Mouse (Mus musculus): ENCODE measurements around the gene Chd3. TPM values are rescaled to one million over a fixed set of nuclear protein-coding genes. Genes with fewer than 3 reads are reported as not detected.

Chd3 gene
- polyA plus RNA-seq, 1 experiment, result 14.5 TPM

GRCm38 (mm10) chr11:69366855-69367615 is 2.2 kb downstream of the Chd3 start:
- 0 out of 2 replicates have a peak, but pooled peaks cover 2% of the 10 kb centered on the region for H3K9me3 ChIP-seq
- peaks cover 79% of the 10 kb centered on the region for H3K27me3 ChIP-seq (replicated peaks)
- peaks cover 49% of the 10 kb centered on the region for H3K4me1 ChIP-seq
- peak overlapping the region; percentile 93 for H3K4me3 ChIP-seq (replicated peaks)
- no peaks in the 10 kb centered on the region for H3K36me3 ChIP-seq (replicated peaks; ENCODE audit: low read length)
- no peak for TF ChIP-seq GATA1 (IDR thresholded peaks at IDR 0.05; ENCODE audit: borderline replicate concordance, low read length)

- peaks cover 43% of the 10 kb centered on the region for H3K4me1 ChIP-seq
- 0 out of 2 replicates have a peak, but pooled peaks cover 2% of the 10 kb centered on the region for H3K9me3 ChIP-seq
- peak overlapping the region; percentile 93 for H3K4me3 ChIP-seq (replicated peaks)
- no peaks in the 10 kb centered on the region for H3K36me3 ChIP-seq (replicated peaks; ENCODE audit: low read length)
- TF ChIP-seq GATA1 (IDR thresholded peaks at IDR 0.05; ENCODE audit: borderline replicate concordance, low read length) (no peak), FLI1 (IDR thresholded peaks at IDR 0.05; ENCODE audit: low read length) (no peak)
- peaks cover 79% of the 10 kb centered on the region for H3K27me3 ChIP-seq (replicated peaks)
Measured at GRCm38 (mm10) chr11:69366157-69366854, 2.9 kb downstream of the Chd3 start.

GRCm38 (mm10) chr11:69365722-69366121 is 3.5 kb downstream of the Chd3 start:
- Histone ChIP-seq H3K4me3 (replicated peaks) (peak overlapping the region; percentile 93), H3K27me3 (replicated peaks) (peaks cover 79% of the 10 kb centered on the region)
- TF ChIP-seq GATA1 (IDR thresholded peaks at IDR 0.05; ENCODE audit: borderline replicate concordance, low read length) (no peak), FLI1 (IDR thresholded peaks at IDR 0.05; ENCODE audit: low read length) (no peak)

GRCm38 (mm10) chr11:69364910-69365309 is 4.3 kb downstream of the Chd3 start:
- Histone ChIP-seq H3K27me3 (replicated peaks) (peaks cover 84% of the 10 kb centered on the region), H3K9me3 (0 out of 2 replicates have a peak, but pooled peaks cover 2% of the 10 kb centered on the region), H3K4me3 (replicated peaks) (no peak overlapping the region), H3K4me1 (peaks cover 47% of the 10 kb centered on the region), H3K36me3 (replicated peaks; ENCODE audit: low read length) (no peaks in the 10 kb centered on the region)
- TF ChIP-seq GATA1 (IDR thresholded peaks at IDR 0.05; ENCODE audit: borderline replicate concordance, low read length), result no peak
- TF ChIP-seq FLI1 (IDR thresholded peaks at IDR 0.05; ENCODE audit: low read length), result no peak

More at GRCm38 (mm10) chr11:69365722-69366121, 3.5 kb downstream of the Chd3 start:
- no peaks in the 10 kb centered on the region for H3K36me3 ChIP-seq (replicated peaks; ENCODE audit: low read length)
- 0 out of 2 replicates have a peak, but pooled peaks cover 2% of the 10 kb centered on the region for H3K9me3 ChIP-seq
- peaks cover 43% of the 10 kb centered on the region for H3K4me1 ChIP-seq

- H3K4me1 ChIP-seq, result peaks cover 47% of the 10 kb centered on the region
- no peaks in the 10 kb centered on the region for H3K36me3 ChIP-seq (replicated peaks; ENCODE audit: low read length)
- no peak overlapping the region for H3K4me3 ChIP-seq (replicated peaks)
- 0 out of 2 replicates have a peak, but pooled peaks cover 2% of the 10 kb centered on the region for H3K9me3 ChIP-seq
- TF ChIP-seq GATA1 (IDR thresholded peaks at IDR 0.05; ENCODE audit: borderline replicate concordance, low read length), result no peak
- no peak for TF ChIP-seq FLI1 (IDR thresholded peaks at IDR 0.05; ENCODE audit: low read length)
- H3K27me3 ChIP-seq (replicated peaks), result peaks cover 89% of the 10 kb centered on the region
Measured at GRCm38 (mm10) chr11:69364376-69364775, 4.8 kb downstream of the Chd3 start.

GRCm38 (mm10) chr11:69362479-69362878 is 6.7 kb downstream of the Chd3 start:
- Histone ChIP-seq H3K4me3 (replicated peaks) (no peak overlapping the region), H3K27me3 (replicated peaks) (peaks cover 89% of the 10 kb centered on the region), H3K9me3 (0 out of 2 replicates have a peak, but pooled peaks cover 2% of the 10 kb centered on the region), H3K36me3 (replicated peaks; ENCODE audit: low read length) (no peaks in the 10 kb centered on the region), H3K4me1 (peaks cover 31% of the 10 kb centered on the region)
- TF ChIP-seq GATA1 (IDR thresholded peaks at IDR 0.05; ENCODE audit: borderline replicate concordance, low read length) (no peak), FLI1 (IDR thresholded peaks at IDR 0.05; ENCODE audit: low read length) (no peak)

GRCm38 (mm10) chr11:69362021-69362420 is 7.2 kb downstream of the Chd3 start:
- Histone ChIP-seq H3K9me3 (0 out of 2 replicates have a peak, but pooled peaks cover 2% of the 10 kb centered on the region), H3K4me3 (replicated peaks) (no peak overlapping the region), H3K4me1 (peaks cover 26% of the 10 kb centered on the region), H3K27me3 (replicated peaks) (peaks cover 89% of the 10 kb centered on the region), H3K36me3 (replicated peaks; ENCODE audit: low read length) (no peaks in the 10 kb centered on the region)
- TF ChIP-seq FLI1 (IDR thresholded peaks at IDR 0.05; ENCODE audit: low read length) (no peak), GATA1 (IDR thresholded peaks at IDR 0.05; ENCODE audit: borderline replicate concordance, low read length) (no peak)

- peaks cover 5% of the 10 kb centered on the region; the same call in 1 of the 2 replicates for H3K4me1 ChIP-seq
- H3K36me3 ChIP-seq (replicated peaks; ENCODE audit: low read length), result no peaks in the 10 kb centered on the region
- no peak overlapping the region for H3K4me3 ChIP-seq (replicated peaks)
- TF ChIP-seq FLI1 (IDR thresholded peaks at IDR 0.05; ENCODE audit: low read length) (no peak), GATA1 (IDR thresholded peaks at IDR 0.05; ENCODE audit: borderline replicate concordance, low read length) (no peak)
- 0 out of 2 replicates have a peak, but pooled peaks cover under 1% of the 10 kb centered on the region for H3K9me3 ChIP-seq
- H3K27me3 ChIP-seq (replicated peaks), result peaks cover 86% of the 10 kb centered on the region
Measured at GRCm38 (mm10) chr11:69357690-69358089, 11.5 kb downstream of the Chd3 start.

GRCm38 (mm10) chr11:69356544-69356943 is 12.7 kb downstream of the Chd3 start:
- Histone ChIP-seq H3K9me3 (no peaks in the 10 kb centered on the region), H3K36me3 (replicated peaks; ENCODE audit: low read length) (no peaks in the 10 kb centered on the region), H3K27me3 (replicated peaks) (peaks cover 86% of the 10 kb centered on the region), H3K4me3 (replicated peaks) (no peak overlapping the region), H3K4me1 (peaks cover 5% of the 10 kb centered on the region; the same call in 1 of the 2 replicates)
- no peak for TF ChIP-seq GATA1 (IDR thresholded peaks at IDR 0.05; ENCODE audit: borderline replicate concordance, low read length)
- TF ChIP-seq FLI1 (IDR thresholded peaks at IDR 0.05; ENCODE audit: low read length), result no peak

GRCm38 (mm10) chr11:69346441-69346840 is 22.8 kb downstream of the Chd3 start:
- Histone ChIP-seq H3K27me3 (replicated peaks) (peaks cover 87% of the 10 kb centered on the region), H3K9me3 (no peaks in the 10 kb centered on the region), H3K4me3 (replicated peaks) (no peak overlapping the region), H3K36me3 (replicated peaks; ENCODE audit: low read length) (no peaks in the 10 kb centered on the region), H3K4me1 (peaks cover 2% of the 10 kb centered on the region)
- TF ChIP-seq GATA1 (IDR thresholded peaks at IDR 0.05; ENCODE audit: borderline replicate concordance, low read length) (no peak), FLI1 (IDR thresholded peaks at IDR 0.05; ENCODE audit: low read length) (no peak)
